Mouse (Mus musculus) hindbrain, embryonic 14.5 days (tissue): Measurements from ENCODE around the gene Coq8b. TPM values are rescaled to one million over a fixed set of nuclear protein-coding genes. Genes with fewer than 3 reads are reported as not detected.

Experiments used
- ATAC-seq: fragments of 200-750 bp; cut with Nextera tagmentation; 2 replicates; pipeline ENCODE4 v1.8.0; 2017; ENCODE audit warnings: moderate number of reproducible peaks, mild to moderate bottlenecking, moderate TSS enrichment, moderate library complexity; ENCODE audit not compliant: low FRiP score
- DNase-seq: peaks from one replicate; pipeline ENCODE4 v3.0.0-alpha.2; 2015; ENCODE audit warnings: low spot score
- H3K27ac ChIP-seq: fragments of 300-500 bp; sonication (generic); 2 replicates; pipeline ENCODE4 v1.5.1; 2014; ENCODE audit warnings: mild to moderate bottlenecking, moderate library complexity
- H3K27me3 ChIP-seq: fragments of 300-500 bp; sonication (generic); 2 replicates; pipeline ENCODE4 v1.6.1; 2014; ENCODE audit warnings: mild to moderate bottlenecking, low read length, mixed read lengths; ENCODE audit not compliant: control insufficient read depth, insufficient read depth
- H3K36me3 ChIP-seq: fragments of 300-500 bp; sonication (generic); replicated peaks from 2 replicates; pipeline ENCODE4 v1.6.1; 2014; ENCODE audit not compliant: control insufficient read depth, insufficient read depth
- H3K4me1 ChIP-seq: fragments of 300-500 bp; sonication (generic); replicated peaks from 2 replicates; pipeline ENCODE4 v1.6.1; 2014; ENCODE audit warnings: antibody characterized with exemption, low read length, mixed read lengths; ENCODE audit not compliant: control insufficient read depth, insufficient read depth
- H3K4me2 ChIP-seq: fragments of 300-500 bp; sonication (generic); replicated peaks from 2 replicates; pipeline ENCODE4 v1.6.1; 2014; ENCODE audit warnings: mild to moderate bottlenecking, moderate library complexity
- H3K4me3 ChIP-seq: fragments of 300-500 bp; sonication (generic); replicated peaks from 2 replicates; pipeline ENCODE4 v1.5.1; 2014; ENCODE audit warnings: mild to moderate bottlenecking, low read length
- H3K9ac ChIP-seq: fragments of 300-500 bp; sonication (generic); 2 replicates; pipeline ENCODE4 v1.6.1; 2014
- H3K9me3 ChIP-seq: fragments of 300-500 bp; sonication (generic); 2 replicates; pipeline ENCODE4 v1.6.1; 2016; ENCODE audit warnings: low read length; ENCODE audit not compliant: control insufficient read depth
- WGBS: fragments of 180-500 bp; shearing (Covaris S2); extraction: QIAGEN DNeasy Blood & Tissue Kit; methylation state at CpG from one replicate; pipeline ENCODE4 v1.1.7; 2014; 5-methylcytosine and 5-hydroxymethylcytosine counted together
- polyA plus RNA-seq: library from polyadenylated mRNA; unstranded; fragments of >200 nt; fragmentation: Nextera tagmentation; extraction: Ambion mirVana; gene quantifications from 2 replicates; pipeline ENCODE4 v1.2.1, GENCODE M21; 2014

Coq8b gene
- polyA plus RNA-seq, 1 experiment from 2014 or later = 17.8 TPM

GRCm38 (mm10) chr7:27227276-27227675, 5.5 kb upstream of the Coq8b start:
- Histone ChIP-seq H3K4me3 (peak overlapping the region; percentile 54), H3K27me3 (no peaks in the 10 kb centered on the region), H3K27ac (no peak overlapping the region), H3K4me2 (peak overlapping the region; percentile 92), H3K9ac (peak overlapping the region; percentile 71), H3K9me3 (no peaks in the 10 kb centered on the region), H3K4me1 (peaks cover 45% of the 10 kb centered on the region), H3K36me3 (peaks cover 6% of the 10 kb centered on the region; the same call in 1 of the 2 replicates)
- DNase-seq (no peak), ATAC-seq (no peak)
- WGBS = 35% methylated on average over 9 of the region's 9 CpGs

DNA sequence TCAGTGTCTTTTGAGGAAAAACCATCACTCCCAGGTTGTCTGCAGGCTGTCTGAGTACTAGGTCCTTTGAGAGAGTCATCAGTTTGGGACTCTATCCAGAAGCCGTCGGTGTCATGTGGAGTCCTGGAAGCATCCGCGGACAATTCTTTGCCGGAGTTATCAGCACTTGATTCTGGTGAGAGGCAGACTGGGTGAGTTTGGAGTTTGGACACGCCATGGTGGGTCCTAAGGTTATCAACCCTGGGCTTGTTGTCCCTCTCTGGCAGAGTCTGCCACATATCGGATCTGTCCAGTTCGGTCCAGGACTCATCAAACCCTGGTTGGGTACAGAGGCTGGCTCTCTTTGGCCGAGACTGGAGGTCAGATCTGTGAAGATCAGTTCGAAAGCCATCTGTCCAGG, 5.1 kb upstream of the Coq8b start:
- DNase-seq (no peak), ATAC-seq (peak; percentile 10; the same call in 1 of the 2 replicates)
- H3K27ac ChIP-seq = peak overlapping the region; percentile 81; the same call in 1 of the 2 replicates
- H3K9ac ChIP-seq = peak overlapping the region; percentile 71
- H3K4me2 ChIP-seq = peak overlapping the region; percentile 92
- H3K4me1 ChIP-seq = peaks cover 45% of the 10 kb centered on the region
- peak overlapping the region; percentile 54 for H3K4me3 ChIP-seq
- WGBS = 2% methylated on average over 10 of the region's 10 CpGs
- H3K36me3 ChIP-seq = peaks cover 6% of the 10 kb centered on the region; the same call in 1 of the 2 replicates
- H3K27me3 ChIP-seq = no peaks in the 10 kb centered on the region
- no peaks in the 10 kb centered on the region for H3K9me3 ChIP-seq

DNA sequence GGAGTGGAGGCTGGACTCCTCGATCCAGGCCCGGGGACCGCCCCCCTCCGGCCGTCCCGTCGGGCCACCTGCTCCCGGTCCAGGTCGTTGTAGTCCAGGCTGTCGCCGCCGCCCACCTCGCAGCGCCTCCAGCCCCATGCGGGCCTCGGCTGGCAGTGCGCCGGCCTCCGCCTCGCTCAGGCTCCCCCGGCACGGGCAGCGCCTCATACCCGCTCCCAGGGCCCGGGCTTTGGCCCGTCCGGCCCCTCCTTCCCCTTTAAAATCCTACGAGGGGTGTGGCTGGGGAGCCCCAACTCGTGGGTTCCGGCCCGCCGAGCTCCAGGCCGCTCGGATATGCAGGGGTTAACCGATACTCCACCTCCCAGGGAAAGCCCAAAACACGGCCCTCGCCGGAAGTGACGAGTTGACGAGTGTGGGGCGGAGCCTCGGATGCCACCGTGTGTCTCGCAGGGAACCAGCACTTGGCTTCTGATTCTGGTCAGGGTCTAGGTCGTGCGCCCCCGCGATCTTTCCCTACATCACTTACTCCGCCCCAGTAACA, 4.5 kb upstream of the Coq8b start, which contains the start of gene Itpkc:
Gene Itpkc (minus strand): TSS at position 381 of the 541 bp plus-strand sequence.
- under 1% methylated on average over 49 of the region's 49 CpGs for WGBS
- peaks cover 46% of the 10 kb centered on the region for H3K4me1 ChIP-seq

GRCm38 (mm10) chr7:27228865-27229264, 4.0 kb upstream of the Coq8b start:
- ATAC-seq = no peak
- WGBS = 15% methylated on average over 6 of the region's 6 CpGs
- Histone ChIP-seq H3K4me2 (peak overlapping the region; percentile 92), H3K27me3 (no peaks in the 10 kb centered on the region), H3K27ac (peak overlapping the region; percentile 81), H3K9ac (peak overlapping the region; percentile 71), H3K4me1 (peaks cover 48% of the 10 kb centered on the region), H3K9me3 (no peaks in the 10 kb centered on the region), H3K4me3 (peak overlapping the region; percentile 54), H3K36me3 (0 out of 2 replicates have a peak, but pooled peaks cover 2% of the 10 kb centered on the region)
- DNase-seq = no peak

More for the DNA sequence above, 4.5 kb upstream of the Coq8b start, which contains the start of gene Itpkc:
- peak within 1 kb of the TSS; percentile 81 for H3K27ac ChIP-seq
- H3K4me2 ChIP-seq = peak within 1 kb of the TSS; percentile 92
- H3K36me3 ChIP-seq = 0 out of 2 replicates have a peak, but pooled peaks cover 2% of the 10 kb centered on the region
- ATAC-seq (peak; percentile 82), DNase-seq (peak; percentile 97)
- H3K9me3 ChIP-seq = no peaks in the 10 kb centered on the region
- no peaks in the 10 kb centered on the region for H3K27me3 ChIP-seq
- peak within 1 kb of the TSS; percentile 54 for H3K4me3 ChIP-seq
- peak within 1 kb of the TSS; percentile 71 for H3K9ac ChIP-seq

DNA sequence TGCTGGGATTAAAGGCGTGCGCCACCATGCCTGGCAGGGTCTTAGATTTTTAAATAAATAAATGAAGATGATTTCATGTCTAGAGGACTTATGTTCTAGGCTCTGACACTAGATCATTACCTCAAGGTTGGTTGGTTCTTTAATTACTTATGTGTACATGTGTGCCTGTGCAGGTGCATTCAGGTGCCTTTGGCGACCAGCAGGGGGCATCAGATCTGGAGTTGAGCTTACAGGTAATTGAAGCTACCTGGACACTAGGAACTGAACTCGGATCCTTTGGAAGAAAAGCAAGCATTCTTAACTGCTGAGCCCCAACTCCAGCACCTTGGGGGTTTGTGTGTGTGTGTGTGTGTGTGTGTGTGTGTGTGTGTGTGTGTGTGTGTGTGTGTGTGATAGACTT, 2.0 kb upstream of the Coq8b start:
- H3K4me3 ChIP-seq = no peak overlapping the region
- no peak overlapping the region for H3K9ac ChIP-seq
- DNase-seq (no peak), ATAC-seq (no peak)
- H3K36me3 ChIP-seq = no peaks in the 10 kb centered on the region
- H3K9me3 ChIP-seq = no peaks in the 10 kb centered on the region
- H3K4me1 ChIP-seq = peaks cover 35% of the 10 kb centered on the region
- H3K27me3 ChIP-seq = no peaks in the 10 kb centered on the region
- no peak overlapping the region for H3K4me2 ChIP-seq
- H3K27ac ChIP-seq = no peak overlapping the region
- WGBS = 82% methylated on average over 4 of the region's 4 CpGs

- ATAC-seq (no peak), DNase-seq (no peak)
- H3K4me2 ChIP-seq = no peak overlapping the region
- peaks cover 24% of the 10 kb centered on the region for H3K4me1 ChIP-seq
- H3K9ac ChIP-seq = no peak overlapping the region
- no peaks in the 10 kb centered on the region for H3K9me3 ChIP-seq
- no peaks in the 10 kb centered on the region for H3K36me3 ChIP-seq
- 73% methylated on average over 7 of the region's 7 CpGs for WGBS
- H3K4me3 ChIP-seq = no peak overlapping the region
- no peak overlapping the region for H3K27ac ChIP-seq
- no peaks in the 10 kb centered on the region for H3K27me3 ChIP-seq
These were observed 1.0 kb upstream of the Coq8b start for GRCm38 (mm10) chr7:27231693-27232331.

- peak overlapping the region; percentile 61 for H3K9ac ChIP-seq
- peaks cover 11% of the 10 kb centered on the region; the same call in 1 of the 2 replicates for H3K36me3 ChIP-seq
- H3K4me1 ChIP-seq = peaks cover 17% of the 10 kb centered on the region
- H3K4me3 ChIP-seq = peak overlapping the region; percentile 54
- 3% methylated on average over 6 of the region's 6 CpGs for WGBS
- ATAC-seq (peak; percentile 10; the same call in 1 of the 2 replicates), DNase-seq (no peak)
- no peaks in the 10 kb centered on the region for H3K27me3 ChIP-seq
- no peaks in the 10 kb centered on the region for H3K9me3 ChIP-seq
- H3K4me2 ChIP-seq = peak overlapping the region; percentile 79
- peak overlapping the region; percentile 89 for H3K27ac ChIP-seq
These were observed 477 bp downstream of the Coq8b start for GRCm38 (mm10) chr7:27233300-27233699.

DNA sequence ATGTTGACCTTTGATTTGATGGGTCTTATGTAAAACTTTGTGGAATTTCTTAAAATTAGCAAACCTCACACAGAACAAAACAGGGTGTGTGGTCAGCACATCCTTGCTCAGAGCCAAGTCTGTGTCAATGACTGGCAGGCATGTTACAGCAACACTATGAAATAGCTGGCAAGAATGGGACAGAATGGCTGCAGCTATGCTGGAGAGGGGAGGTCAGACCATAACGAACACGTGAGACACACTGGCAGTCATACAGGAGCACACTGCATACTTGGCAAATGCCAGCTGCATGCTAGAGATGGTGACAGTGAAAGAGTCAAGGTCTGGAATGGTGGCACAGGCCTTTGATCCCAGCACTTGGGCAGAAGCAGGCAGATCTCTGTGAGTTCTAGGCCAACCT, 2.9 kb downstream of the Coq8b start:
- H3K9ac ChIP-seq = no peak overlapping the region
- ATAC-seq = no peak

DNA sequence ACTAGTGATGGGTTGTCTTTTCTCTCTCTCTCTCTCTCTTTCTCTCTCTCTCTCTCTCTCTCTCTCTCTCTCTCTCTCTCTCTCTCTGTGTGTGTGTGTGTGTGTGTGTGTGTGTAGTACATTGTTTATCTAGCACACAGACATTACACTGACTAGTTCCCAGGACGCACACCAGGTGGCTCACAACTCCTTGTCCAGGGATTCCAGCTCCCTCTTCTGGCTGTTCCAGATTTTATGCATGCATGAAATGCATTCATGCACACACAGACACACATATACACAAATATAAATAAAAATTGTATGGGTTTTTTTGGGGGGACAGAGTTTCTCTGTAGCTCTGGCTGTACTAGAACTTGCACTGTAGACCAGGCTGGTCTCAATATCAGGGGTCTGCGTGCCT, 4.7 kb downstream of the Coq8b start:
- Histone ChIP-seq H3K36me3 (peaks cover 42% of the 10 kb centered on the region), H3K27me3 (no peaks in the 10 kb centered on the region), H3K9me3 (no peaks in the 10 kb centered on the region), H3K27ac (no peak overlapping the region), H3K9ac (no peak overlapping the region), H3K4me1 (peaks cover 12% of the 10 kb centered on the region), H3K4me2 (no peak overlapping the region), H3K4me3 (no peak overlapping the region)
- 91% methylated on average over 2 of the region's 2 CpGs for WGBS
- DNase-seq (no peak), ATAC-seq (no peak)

More for the DNA sequence above, 2.9 kb downstream of the Coq8b start:
- Histone ChIP-seq H3K36me3 (peaks cover 24% of the 10 kb centered on the region), H3K27ac (no peak overlapping the region), H3K27me3 (no peaks in the 10 kb centered on the region), H3K4me3 (no peak overlapping the region), H3K9me3 (no peaks in the 10 kb centered on the region), H3K4me2 (no peak overlapping the region), H3K4me1 (peaks cover 12% of the 10 kb centered on the region)
- no peak for DNase-seq
- WGBS = 89% methylated on average over 2 of the region's 2 CpGs
